Mouse (Mus musculus) hindbrain, embryonic 13.5 days (tissue): ENCODE measurements around the gene Ephx1. TPM values are rescaled to one million over a fixed set of nuclear protein-coding genes. Genes with fewer than 3 reads are reported as not detected.
A peak's percentile ranks its signal among the peaks of the same experiment; 100 is the strongest.

Experiments
- ATAC-seq: fragments of 200-750 bp; cut with Nextera tagmentation; 2 replicates; pipeline ENCODE4 v1.8.0; 2017; ENCODE audit warnings: moderate TSS enrichment; ENCODE audit not compliant: low FRiP score
- H3K27ac ChIP-seq: fragments of 300-500 bp; sonication (generic); 2 replicates; pipeline ENCODE4 v1.5.1; 2015; ENCODE audit warnings: inconsistent platforms, mild to moderate bottlenecking, moderate library complexity
- H3K27me3 ChIP-seq: fragments of 300-500 bp; sonication (generic); 2 replicates; pipeline ENCODE4 v1.6.1; 2015; ENCODE audit warnings: mild to moderate bottlenecking, inconsistent platforms
- H3K36me3 ChIP-seq: fragments of 300-500 bp; sonication (generic); 2 replicates; pipeline ENCODE4 v1.6.1; 2015; ENCODE audit warnings: mild to moderate bottlenecking, inconsistent platforms
- H3K4me1 ChIP-seq: fragments of 300-500 bp; sonication (generic); replicated peaks from 2 replicates; pipeline ENCODE4 v1.6.1; 2015; ENCODE audit warnings: inconsistent platforms
- H3K4me2 ChIP-seq: fragments of 300-500 bp; sonication (generic); 2 replicates; pipeline ENCODE4 v1.6.1; 2015; ENCODE audit warnings: inconsistent platforms, mild to moderate bottlenecking, moderate library complexity
- H3K4me3 ChIP-seq: fragments of 300-500 bp; sonication (generic); 2 replicates; pipeline ENCODE4 v1.5.1; 2015; ENCODE audit warnings: mild to moderate bottlenecking, inconsistent platforms
- H3K9ac ChIP-seq: fragments of 300-500 bp; sonication (generic); 2 replicates; pipeline ENCODE4 v1.6.1; 2015; ENCODE audit warnings: mild to moderate bottlenecking, inconsistent platforms
- H3K9me3 ChIP-seq: fragments of 300-500 bp; sonication (generic); 2 replicates; pipeline ENCODE4 v1.6.1; 2016; ENCODE audit warnings: inconsistent platforms
- WGBS: fragments of 180-500 bp; shearing (Covaris S2); methylation state at CpG from one replicate; pipeline ENCODE4 v1.1.7; 2015; 5-methylcytosine and 5-hydroxymethylcytosine counted together
- polyA plus RNA-seq: library from polyadenylated mRNA; unstranded; fragments of >200 nt; fragmentation: Nextera tagmentation; extraction: Ambion mirVana; gene quantifications from 2 replicates; pipeline ENCODE4 v1.2.1, GENCODE M21; 2015

The Ephx1 gene
- polyA plus RNA-seq, 1 experiment from 2014 or later: 4.8 TPM

DNA sequence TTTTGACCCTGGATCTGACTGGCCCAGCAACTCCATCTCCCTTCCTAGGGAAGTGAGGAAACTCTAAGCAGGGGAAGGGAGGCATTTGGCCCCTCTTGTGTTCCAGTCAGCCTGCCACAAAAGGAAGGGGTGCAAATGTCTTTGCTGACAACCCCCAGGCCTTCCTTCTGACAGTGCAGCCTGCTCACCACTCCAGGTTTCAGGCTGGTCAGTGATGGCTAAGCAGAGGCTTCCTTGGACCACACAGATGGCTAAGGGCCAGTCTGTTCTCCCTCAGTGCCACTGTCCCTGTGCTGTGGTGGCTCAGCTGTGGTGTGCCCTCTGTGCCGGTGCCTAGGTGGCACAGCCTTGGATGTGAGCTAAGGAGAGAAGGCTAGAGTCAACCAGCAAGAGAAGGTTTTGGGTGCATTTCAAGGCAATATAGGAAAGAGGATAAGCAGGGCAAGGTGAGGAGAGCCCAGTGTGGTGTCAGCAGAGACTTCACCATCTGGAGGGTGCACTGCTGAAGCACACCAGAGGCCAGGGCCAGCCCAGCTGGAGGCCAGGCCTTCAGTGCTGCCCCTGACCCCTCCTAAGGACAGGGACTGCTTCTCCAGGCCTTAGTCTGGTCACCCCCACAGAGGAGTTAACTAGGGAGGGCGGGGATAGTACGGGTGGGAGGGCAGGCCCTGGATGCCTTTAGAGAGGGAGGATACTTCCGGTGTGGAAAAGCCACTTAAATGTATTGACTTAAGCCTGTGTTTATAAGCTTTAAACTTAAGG, 10.4 kb downstream of the Ephx1 start:
- ATAC-seq: no peak
- Histone ChIP-seq H3K27me3 (no peaks in the 10 kb centered on the region), H3K4me3 (no peak overlapping the region), H3K36me3 (no peaks in the 10 kb centered on the region), H3K9ac (no peak overlapping the region), H3K4me2 (no peak overlapping the region), H3K4me1 (peaks cover 5% of the 10 kb centered on the region), H3K27ac (no peak overlapping the region), H3K9me3 (no peaks in the 10 kb centered on the region)
- WGBS: 68% methylated on average over 4 of the region's 4 CpGs

DNA sequence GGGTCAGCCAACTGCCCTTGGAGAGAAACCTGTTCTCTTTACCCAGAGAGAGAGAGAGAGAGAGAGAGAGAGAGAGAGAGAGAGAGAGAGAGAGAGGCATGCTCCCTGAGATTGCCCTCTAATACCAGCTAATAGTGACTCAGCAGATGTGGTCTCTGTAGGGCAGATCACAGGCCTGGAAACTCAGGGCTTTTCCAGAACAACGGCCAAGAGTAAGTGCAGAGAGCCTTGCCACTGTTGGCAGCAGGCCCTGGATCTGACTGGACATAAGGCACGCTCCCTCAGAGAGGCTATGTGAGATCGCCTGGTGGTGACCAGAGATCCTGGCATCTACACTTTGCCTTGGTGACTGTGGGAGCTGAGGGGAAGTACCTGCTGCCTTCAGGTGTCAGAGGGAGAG, 10.9 kb downstream of the Ephx1 start:
- Histone ChIP-seq H3K9ac (no peak overlapping the region), H3K4me3 (no peak overlapping the region), H3K4me2 (no peak overlapping the region), H3K4me1 (no peaks in the 10 kb centered on the region), H3K9me3 (no peaks in the 10 kb centered on the region), H3K36me3 (no peaks in the 10 kb centered on the region), H3K27me3 (no peaks in the 10 kb centered on the region), H3K27ac (no peak overlapping the region)
- no peak for ATAC-seq
- WGBS: 63% methylated on average over 3 of the region's 3 CpGs

DNA sequence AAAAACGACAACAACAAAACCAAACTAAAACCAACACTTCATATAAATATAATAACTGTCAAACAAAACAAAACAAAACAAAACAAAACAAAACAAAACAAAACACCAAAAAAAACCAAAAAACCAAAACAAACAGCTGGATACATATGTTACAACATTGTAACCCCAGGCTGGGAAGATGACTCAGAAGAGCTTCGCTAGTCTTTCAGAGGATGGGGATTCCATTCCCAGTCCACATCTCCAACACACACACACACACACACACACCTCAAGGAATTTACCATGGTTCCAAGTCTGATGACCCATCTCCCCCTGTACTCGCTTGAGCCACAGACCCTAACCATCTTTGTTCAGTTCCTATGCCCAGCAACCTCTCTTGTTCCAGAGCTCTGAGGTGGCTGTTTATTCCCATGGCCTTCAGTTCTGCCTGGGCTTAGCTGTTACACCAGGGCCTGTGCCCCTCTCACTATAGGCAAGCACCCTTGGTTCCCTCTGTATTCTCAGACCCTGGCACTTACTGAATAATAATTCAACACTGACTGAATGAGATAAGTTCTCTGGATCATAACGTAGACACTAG, 11.6 kb downstream of the Ephx1 start:
- no peak overlapping the region for H3K27ac ChIP-seq
- H3K4me2 ChIP-seq: no peak overlapping the region
- no peaks in the 10 kb centered on the region for H3K9me3 ChIP-seq
- no peaks in the 10 kb centered on the region for H3K36me3 ChIP-seq
- H3K4me3 ChIP-seq: no peak overlapping the region
- WGBS: 91% methylated on average over 4 of the region's 4 CpGs
- H3K9ac ChIP-seq: no peak overlapping the region
- no peaks in the 10 kb centered on the region for H3K27me3 ChIP-seq
- H3K4me1 ChIP-seq: no peaks in the 10 kb centered on the region
- no peak for ATAC-seq

DNA sequence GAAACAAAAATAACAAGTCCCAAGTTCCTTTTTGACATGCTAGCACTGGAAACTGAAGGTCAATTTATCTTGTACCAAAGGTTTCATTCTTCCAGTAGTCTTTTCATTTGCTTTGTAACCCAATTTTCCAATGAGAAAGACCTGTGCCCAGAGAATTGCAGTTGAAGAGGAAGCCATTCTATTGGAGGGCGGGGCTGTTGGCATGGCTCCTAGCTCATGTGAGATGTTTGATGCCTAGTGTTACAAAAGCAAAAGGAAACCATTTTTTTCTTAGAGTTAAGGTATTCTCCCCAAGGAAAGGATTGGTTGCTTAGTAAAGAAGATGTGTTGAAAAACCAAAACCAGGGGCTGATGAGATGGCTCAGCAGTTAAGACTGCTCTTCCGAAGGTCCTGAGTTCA, 12.4 kb downstream of the Ephx1 start:
- Histone ChIP-seq H3K27ac (no peak overlapping the region), H3K4me2 (no peak overlapping the region), H3K9me3 (no peaks in the 10 kb centered on the region), H3K27me3 (no peaks in the 10 kb centered on the region), H3K4me1 (no peaks in the 10 kb centered on the region), H3K4me3 (no peak overlapping the region), H3K9ac (no peak overlapping the region), H3K36me3 (no peaks in the 10 kb centered on the region)
- no peak for ATAC-seq
- WGBS: 97% methylated on average over 2 of the region's 2 CpGs

DNA sequence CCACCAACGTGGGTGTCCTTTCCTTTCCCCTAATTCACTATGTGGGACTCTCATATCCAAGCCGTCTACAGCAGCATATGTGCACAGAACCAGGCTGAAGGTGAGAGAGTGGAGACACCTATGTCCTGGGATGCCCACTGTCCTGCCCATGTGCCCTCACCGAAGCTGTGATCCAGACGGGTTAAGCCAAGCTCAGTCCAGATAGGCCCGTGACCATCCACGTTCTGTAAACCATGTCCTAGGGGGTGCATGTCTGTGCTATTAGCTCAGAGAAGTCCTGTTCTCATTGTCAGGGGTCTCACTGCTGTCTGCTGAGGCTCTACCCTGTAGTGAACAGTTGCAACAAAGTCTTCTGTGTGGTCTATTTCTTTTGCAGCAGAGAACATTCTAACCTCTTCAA, 12.9 kb downstream of the Ephx1 start:
- H3K27me3 ChIP-seq: no peaks in the 10 kb centered on the region
- H3K4me1 ChIP-seq: no peaks in the 10 kb centered on the region
- no peak overlapping the region for H3K9ac ChIP-seq
- WGBS: 93% methylated on average over 6 of the region's 6 CpGs
- no peaks in the 10 kb centered on the region for H3K36me3 ChIP-seq
- H3K4me2 ChIP-seq: no peak overlapping the region
- no peak for ATAC-seq
- no peak overlapping the region for H3K4me3 ChIP-seq
- no peaks in the 10 kb centered on the region for H3K9me3 ChIP-seq
- H3K27ac ChIP-seq: no peak overlapping the region

DNA sequence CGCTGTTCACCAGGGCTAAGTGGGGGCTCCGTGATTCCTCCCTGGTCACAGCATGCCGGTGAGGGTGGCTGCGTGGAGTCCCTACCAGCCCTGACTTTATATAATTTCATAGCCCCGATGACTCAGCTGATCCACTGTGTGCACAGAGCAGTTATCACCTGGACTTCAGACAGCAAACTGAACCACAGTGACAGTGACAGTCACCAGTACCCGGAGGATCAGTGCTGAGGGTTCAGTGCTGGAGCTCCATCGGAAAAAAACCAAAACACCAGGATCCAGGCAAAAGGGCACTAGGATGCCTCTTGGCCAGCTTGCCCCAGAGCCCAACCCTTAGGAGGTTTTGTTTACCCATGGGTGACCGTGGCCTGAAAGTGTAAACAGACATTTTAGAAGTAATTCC, 15.4 kb downstream of the Ephx1 start:
- no peak overlapping the region for H3K4me2 ChIP-seq
- H3K27ac ChIP-seq: no peak overlapping the region
- no peaks in the 10 kb centered on the region for H3K9me3 ChIP-seq
- H3K4me1 ChIP-seq: peaks cover 9% of the 10 kb centered on the region
- no peak overlapping the region for H3K4me3 ChIP-seq
- no peak overlapping the region for H3K9ac ChIP-seq
- ATAC-seq: no peak
- H3K27me3 ChIP-seq: no peaks in the 10 kb centered on the region
- no peaks in the 10 kb centered on the region for H3K36me3 ChIP-seq
- WGBS: 90% methylated on average over 8 of the region's 8 CpGs

DNA sequence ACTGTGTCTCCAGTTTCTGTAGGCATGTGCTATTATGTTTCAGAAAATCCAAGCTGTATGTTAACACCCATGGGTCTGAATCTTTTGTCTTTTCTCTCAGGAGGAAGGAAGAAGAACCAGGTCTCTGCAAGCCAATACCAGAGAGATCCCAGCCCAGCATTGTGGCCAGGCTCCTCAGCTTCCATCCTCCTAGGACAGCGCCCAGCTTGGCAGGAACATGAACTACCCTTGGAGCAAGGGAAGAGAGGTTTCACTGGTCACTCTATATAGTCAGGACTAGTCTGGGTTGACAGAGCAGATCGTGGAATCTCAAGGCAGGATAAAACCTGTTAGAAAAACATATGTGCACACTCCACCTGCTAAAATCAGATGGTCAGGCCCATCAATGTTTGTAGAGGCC, 16.9 kb downstream of the Ephx1 start:
- Histone ChIP-seq H3K4me1 (peaks cover 13% of the 10 kb centered on the region), H3K4me2 (no peak overlapping the region), H3K9ac (no peak overlapping the region), H3K27ac (no peak overlapping the region), H3K4me3 (no peak overlapping the region), H3K9me3 (no peaks in the 10 kb centered on the region), H3K36me3 (no peaks in the 10 kb centered on the region), H3K27me3 (no peaks in the 10 kb centered on the region)
- no peak for ATAC-seq
- WGBS: 88% methylated on average over 2 of the region's 2 CpGs

DNA sequence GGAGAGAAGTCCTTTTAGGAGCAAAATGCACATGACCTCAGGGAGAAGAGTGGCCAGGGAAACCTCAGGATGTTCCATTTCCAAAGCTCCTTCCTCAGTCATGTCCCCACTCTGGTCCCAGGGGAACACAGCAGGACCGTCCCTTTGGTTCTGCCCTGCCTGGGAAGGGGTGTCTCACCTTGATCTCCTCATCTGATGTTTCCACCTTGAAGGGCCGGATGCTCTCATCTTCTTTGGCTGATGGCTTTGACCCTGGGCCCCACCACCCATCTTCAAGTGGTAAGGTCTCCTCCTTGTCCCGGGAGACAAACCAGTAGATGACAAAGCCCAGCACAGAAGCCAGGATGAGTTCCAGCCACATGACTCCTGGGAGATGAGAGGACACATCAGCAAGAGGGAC, 19.1 kb downstream of the Ephx1 start:
- no peak overlapping the region for H3K27ac ChIP-seq
- H3K9ac ChIP-seq: no peak overlapping the region
- no peaks in the 10 kb centered on the region for H3K9me3 ChIP-seq
- no peaks in the 10 kb centered on the region for H3K36me3 ChIP-seq
- no peak overlapping the region for H3K4me3 ChIP-seq
- peaks cover 13% of the 10 kb centered on the region for H3K4me1 ChIP-seq
- 85% methylated on average over 3 of the region's 3 CpGs for WGBS
- H3K4me2 ChIP-seq: no peak overlapping the region
- no peaks in the 10 kb centered on the region for H3K27me3 ChIP-seq
- ATAC-seq: no peak

DNA sequence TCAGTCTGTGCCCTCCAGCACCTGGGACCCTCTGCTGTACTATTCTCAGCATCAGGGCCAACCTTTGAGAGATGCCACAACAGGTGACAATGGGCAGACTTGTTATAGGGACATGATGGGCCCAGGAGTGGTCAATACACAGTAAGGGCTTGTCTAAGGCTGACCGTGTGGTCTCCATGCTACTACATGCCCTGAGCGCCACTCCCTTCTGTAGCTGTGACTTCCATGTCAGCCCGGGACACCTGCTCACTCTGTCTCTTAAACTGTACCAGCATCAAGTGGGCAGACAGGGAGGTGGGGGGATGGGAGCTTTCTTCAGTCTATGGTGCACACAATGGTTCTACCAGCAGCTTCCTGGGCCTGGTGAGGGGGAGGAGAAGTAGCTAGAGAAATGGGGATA, 19.5 kb downstream of the Ephx1 start:
- Histone ChIP-seq H3K36me3 (no peaks in the 10 kb centered on the region), H3K27me3 (no peaks in the 10 kb centered on the region), H3K4me1 (peaks cover 13% of the 10 kb centered on the region), H3K4me3 (no peak overlapping the region), H3K27ac (no peak overlapping the region), H3K9me3 (no peaks in the 10 kb centered on the region), H3K4me2 (no peak overlapping the region), H3K9ac (no peak overlapping the region)
- no peak for ATAC-seq
- WGBS: 95% methylated on average over 3 of the region's 3 CpGs

DNA sequence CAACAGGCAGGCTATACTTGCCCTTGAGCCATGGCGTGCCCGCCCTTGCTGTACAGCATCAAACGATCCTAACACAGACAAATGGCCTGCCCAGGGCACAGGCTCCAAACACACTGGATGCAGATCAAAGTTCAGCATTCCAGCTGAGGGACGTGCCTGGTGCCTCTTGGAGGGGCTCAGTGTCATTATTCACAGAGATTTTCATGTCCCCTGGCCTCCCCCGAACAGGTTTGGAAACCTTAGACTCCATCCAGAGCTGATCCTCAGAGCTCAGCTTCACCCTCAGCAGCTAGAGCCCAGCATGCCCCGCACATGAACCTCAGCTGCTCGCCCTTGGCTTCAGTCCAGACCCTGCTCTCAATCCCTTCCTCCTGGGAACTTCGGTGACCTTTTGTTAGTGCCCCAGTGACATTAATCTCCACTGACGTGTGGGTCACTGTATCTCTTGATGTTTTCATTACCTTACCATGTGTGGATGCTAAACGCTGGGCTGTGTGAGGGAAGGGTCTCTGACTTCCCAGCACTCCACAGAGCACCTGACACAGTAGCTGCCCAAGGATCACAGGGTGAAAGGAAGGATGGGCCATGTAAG, 20.1 kb downstream of the Ephx1 start:
- H3K9ac ChIP-seq: peak overlapping the region; percentile 3; the same call in 1 of the 2 replicates
- peaks cover 13% of the 10 kb centered on the region for H3K4me1 ChIP-seq
- H3K4me2 ChIP-seq: no peak overlapping the region
- H3K27ac ChIP-seq: no peak overlapping the region
- WGBS: 50% methylated on average over 10 of the region's 10 CpGs
- no peaks in the 10 kb centered on the region for H3K36me3 ChIP-seq
- ATAC-seq: no peak
- H3K4me3 ChIP-seq: no peak overlapping the region
- H3K27me3 ChIP-seq: no peaks in the 10 kb centered on the region
- H3K9me3 ChIP-seq: no peaks in the 10 kb centered on the region

DNA sequence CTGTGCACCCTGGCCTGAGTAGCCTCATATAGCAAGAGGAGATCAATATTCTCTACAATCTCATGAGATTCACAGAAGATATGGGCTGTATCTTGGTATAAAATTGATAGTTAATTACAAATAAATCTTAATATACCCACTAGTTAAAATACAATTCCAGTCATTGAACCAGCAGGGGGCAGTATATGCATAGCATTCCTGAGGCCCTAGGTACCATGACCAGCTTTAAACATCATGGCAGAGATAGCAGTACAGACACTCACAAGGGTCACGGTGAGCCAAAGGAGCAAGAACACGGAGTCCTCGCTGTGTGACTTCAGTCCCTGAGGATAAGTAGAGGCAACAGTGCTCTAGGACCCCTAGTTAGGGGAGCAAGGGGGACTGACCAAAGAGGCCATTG, 28.6 kb downstream of the Ephx1 start:
- no peaks in the 10 kb centered on the region for H3K36me3 ChIP-seq
- 54% methylated on average over 3 of the region's 3 CpGs for WGBS
- ATAC-seq: no peak
- no peak overlapping the region for H3K27ac ChIP-seq
- no peaks in the 10 kb centered on the region for H3K9me3 ChIP-seq
- H3K27me3 ChIP-seq: 0 out of 2 replicates have a peak, but pooled peaks cover 6% of the 10 kb centered on the region
- H3K4me1 ChIP-seq: 0 out of 2 replicates have a peak, but pooled peaks cover 2% of the 10 kb centered on the region
- no peak overlapping the region for H3K9ac ChIP-seq
- no peak overlapping the region for H3K4me3 ChIP-seq
- H3K4me2 ChIP-seq: no peak overlapping the region

DNA sequence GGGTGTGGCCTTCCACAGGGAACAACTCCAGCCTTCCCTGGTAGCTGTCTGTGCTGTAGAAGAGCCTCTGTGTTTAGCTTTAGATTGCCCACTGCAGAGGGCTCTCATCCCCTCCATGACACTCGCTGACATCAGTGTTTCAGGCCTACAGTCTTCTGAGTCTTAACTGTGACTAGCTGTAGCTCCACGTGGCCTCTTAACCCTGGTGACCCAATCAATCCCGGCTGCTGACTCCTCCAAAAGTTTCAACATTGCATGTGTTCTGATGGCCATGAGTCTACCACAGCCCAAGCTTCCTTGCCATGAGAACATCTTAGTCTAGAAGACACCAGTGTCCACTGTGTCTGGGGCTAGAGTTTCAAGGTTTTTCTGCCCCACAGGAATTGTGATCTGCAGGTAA, 30.0 kb downstream of the Ephx1 start:
- WGBS: 71% methylated on average over 3 of the region's 3 CpGs
- H3K27ac ChIP-seq: no peak overlapping the region
- H3K4me1 ChIP-seq: 0 out of 2 replicates have a peak, but pooled peaks cover 2% of the 10 kb centered on the region
- H3K9ac ChIP-seq: no peak overlapping the region
- no peak for ATAC-seq
- H3K9me3 ChIP-seq: no peaks in the 10 kb centered on the region
- H3K27me3 ChIP-seq: 0 out of 2 replicates have a peak, but pooled peaks cover 6% of the 10 kb centered on the region
- no peaks in the 10 kb centered on the region for H3K36me3 ChIP-seq
- no peak overlapping the region for H3K4me3 ChIP-seq
- H3K4me2 ChIP-seq: no peak overlapping the region
